Mouse (Mus musculus): ENCODE data around the gene Krt76.

DNA sequence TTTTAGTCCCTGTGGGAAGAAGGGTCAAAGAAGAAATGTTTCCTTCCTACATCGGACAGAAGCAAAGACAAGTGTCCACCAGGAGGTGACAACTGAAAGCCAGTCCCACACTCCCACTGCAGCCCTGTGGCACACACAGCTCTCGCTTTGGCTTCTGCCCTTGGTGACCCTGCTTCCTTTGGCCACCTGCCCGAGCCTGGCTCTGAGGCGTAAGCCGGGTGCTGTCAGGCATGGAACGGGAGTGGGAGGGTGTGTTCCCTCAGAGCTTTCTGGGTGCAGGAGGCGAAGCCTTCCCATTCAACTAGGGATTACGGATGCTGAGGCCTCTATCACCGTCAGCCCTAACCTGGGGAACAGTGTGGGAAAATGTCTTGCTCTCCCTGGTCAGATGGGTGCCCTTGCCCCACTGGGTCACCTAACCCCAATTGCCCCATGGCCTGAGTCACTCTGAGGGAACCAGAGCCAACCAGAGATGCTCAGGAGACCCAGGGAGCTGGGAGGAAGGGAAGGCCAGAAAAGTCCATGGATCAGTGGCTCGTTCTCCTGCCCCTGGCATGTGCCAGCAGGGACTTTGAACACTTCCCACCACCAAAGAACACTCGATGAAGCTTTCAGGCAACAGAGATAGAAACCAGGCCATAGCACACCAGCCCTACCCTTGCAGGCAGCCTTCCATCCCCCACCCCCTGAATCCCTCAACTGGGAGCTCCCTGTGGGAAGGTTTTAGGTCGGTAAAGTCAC lies 34.8 kb upstream of the Krt76 start:
- TF ChIP-seq GATA1 (IDR thresholded peaks at IDR 0.05; ENCODE audit: borderline replicate concordance, low read length): no peak
- TF ChIP-seq FLI1 (IDR thresholded peaks at IDR 0.05; ENCODE audit: low read length): no peak

Data from megakaryocyte, embryonic 14.5 days (primary cell).